Mouse (Mus musculus) stomach, embryonic 15.5 days (tissue): Measurements from ENCODE around the gene Rnf220. TPM values are rescaled to one million over a fixed set of nuclear protein-coding genes. Genes with fewer than 3 reads are reported as not detected.

ENCODE experiments used
- ATAC-seq: fragments of 200-750 bp; cut with Nextera tagmentation; 2 replicates; pipeline ENCODE4 v1.8.0; 2017; ENCODE audit warnings: low read depth, moderate number of reproducible peaks, moderate TSS enrichment; ENCODE audit not compliant: insufficient read depth, low FRiP score
- H3K27ac ChIP-seq: fragments of 300-500 bp; sonication (generic); 2 replicates; pipeline ENCODE4 v1.5.1; 2015; ENCODE audit warnings: mild to moderate bottlenecking, inconsistent platforms
- H3K27me3 ChIP-seq: fragments of 300-500 bp; sonication (generic); replicated peaks from 2 replicates; pipeline ENCODE4 v1.6.1; 2015; ENCODE audit warnings: inconsistent platforms
- H3K36me3 ChIP-seq: fragments of 300-500 bp; sonication (generic); 2 replicates; pipeline ENCODE4 v1.6.1; 2015; ENCODE audit warnings: inconsistent platforms
- H3K4me1 ChIP-seq: fragments of 300-500 bp; sonication (generic); 2 replicates; pipeline ENCODE4 v1.6.1; 2015; ENCODE audit warnings: inconsistent platforms
- H3K4me2 ChIP-seq: fragments of 300-500 bp; sonication (generic); 2 replicates; pipeline ENCODE4 v1.6.1; 2015; ENCODE audit warnings: mild to moderate bottlenecking, inconsistent platforms
- H3K4me3 ChIP-seq: fragments of 300-500 bp; sonication (generic); replicated peaks from 2 replicates; pipeline ENCODE4 v1.5.1; 2015; ENCODE audit warnings: inconsistent platforms
- H3K9ac ChIP-seq: fragments of 300-500 bp; sonication (generic); 2 replicates; pipeline ENCODE4 v1.6.1; 2015; ENCODE audit warnings: inconsistent platforms
- H3K9me3 ChIP-seq: fragments of 300-500 bp; sonication (generic); 2 replicates; pipeline ENCODE4 v1.6.1; 2016; ENCODE audit warnings: inconsistent platforms
- WGBS: fragments of 180-500 bp; shearing (Covaris S2); methylation state at CpG from one replicate; pipeline ENCODE4 v1.1.7; 2015; 5-methylcytosine and 5-hydroxymethylcytosine counted together
- polyA plus RNA-seq: library from polyadenylated mRNA; unstranded; fragments of >200 nt; fragmentation: Nextera tagmentation; extraction: Ambion mirVana; gene quantifications from 2 replicates; pipeline ENCODE4 v1.2.1, GENCODE M21; 2015

Gene Rnf220
- polyA plus RNA-seq, 1 experiment from 2014 or later, result 66.2 TPM

DNA sequence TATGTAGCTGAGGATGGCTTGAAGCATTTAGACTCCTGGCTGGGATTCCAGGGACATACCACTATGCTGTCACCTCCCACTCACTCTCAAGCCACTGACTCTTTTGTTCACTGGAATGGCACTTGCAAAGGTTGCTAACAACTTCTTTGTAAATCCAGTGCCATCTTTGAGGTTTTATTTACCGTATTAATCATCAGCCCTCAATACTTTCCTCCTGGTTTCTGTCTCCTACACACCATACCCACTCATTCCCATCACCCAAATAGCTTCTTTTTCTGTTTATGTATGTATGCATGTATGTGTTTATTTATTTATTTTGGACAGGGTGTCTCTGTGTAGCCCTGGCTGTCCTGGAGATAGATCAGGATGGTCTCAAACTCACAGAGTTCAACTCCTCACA is 245.9 kb downstream of the Rnf220 start:
- no peak overlapping the region for H3K27ac ChIP-seq
- ATAC-seq, result no peak
- H3K27me3 ChIP-seq, result no peaks in the 10 kb centered on the region
- H3K9me3 ChIP-seq, result no peaks in the 10 kb centered on the region
- no peaks in the 10 kb centered on the region for H3K36me3 ChIP-seq
- H3K4me3 ChIP-seq, result peak overlapping the region; percentile 77; the same call in 1 of the 2 replicates
- WGBS, result 86% methylated on average over 1 of the region's 1 CpGs
- H3K9ac ChIP-seq, result no peak overlapping the region
- H3K4me1 ChIP-seq, result peaks cover 22% of the 10 kb centered on the region
- peak overlapping the region; percentile 75 for H3K4me2 ChIP-seq

DNA sequence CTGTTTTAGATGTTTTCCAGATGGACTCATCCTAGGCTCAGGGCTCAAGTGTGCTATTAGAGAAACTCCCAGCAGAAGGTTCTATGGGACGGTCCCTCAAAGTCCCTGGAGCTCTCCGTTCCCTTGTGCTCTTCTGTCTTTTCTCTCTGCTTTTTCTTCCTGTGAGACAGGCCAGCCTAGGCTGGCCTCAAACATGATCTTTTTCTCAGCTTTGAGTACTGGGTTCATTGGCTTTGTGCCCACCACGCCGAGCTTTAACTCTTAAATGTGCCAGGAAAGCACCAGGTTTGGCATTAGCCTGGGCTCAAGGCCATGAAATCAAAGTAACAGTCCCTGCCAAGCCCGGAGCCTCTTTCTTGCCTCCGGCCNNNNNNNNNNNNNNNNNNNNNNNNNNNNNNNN is 256.0 kb downstream of the Rnf220 start:
- ATAC-seq, result no peak
- Histone ChIP-seq H3K27me3 (no peaks in the 10 kb centered on the region), H3K4me2 (no peak overlapping the region), H3K9ac (no peak overlapping the region), H3K36me3 (no peaks in the 10 kb centered on the region), H3K27ac (no peak overlapping the region), H3K4me1 (peaks cover 7% of the 10 kb centered on the region; the same call in 1 of the 2 replicates), H3K9me3 (no peaks in the 10 kb centered on the region), H3K4me3 (no peak overlapping the region)
- 70% methylated on average over 6 of the region's 6 CpGs for WGBS

DNA sequence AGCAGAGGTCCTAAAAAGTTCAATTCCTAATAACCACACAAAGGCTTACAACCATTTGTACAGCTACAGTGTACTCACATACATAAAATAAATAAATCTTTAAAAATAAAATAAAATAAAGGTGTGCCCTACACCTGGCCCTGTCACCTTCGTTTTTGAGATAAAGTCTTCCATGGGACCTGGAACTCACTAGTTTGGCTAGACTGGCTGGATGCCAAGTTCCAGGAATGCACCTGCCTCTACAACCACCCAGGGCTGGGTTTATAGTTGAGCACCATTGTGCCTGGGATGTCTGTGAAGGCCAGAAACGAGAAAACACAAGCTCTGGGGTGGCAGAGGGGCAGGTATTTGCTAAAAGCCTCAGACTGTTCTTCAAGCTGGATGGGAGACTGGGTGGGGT is 257.7 kb downstream of the Rnf220 start:
- H3K9ac ChIP-seq, result no peak overlapping the region
- H3K27me3 ChIP-seq, result no peaks in the 10 kb centered on the region
- peak overlapping the region; percentile 61 for H3K27ac ChIP-seq
- no peaks in the 10 kb centered on the region for H3K36me3 ChIP-seq
- WGBS, result 36% methylated on average over 2 of the region's 2 CpGs
- H3K9me3 ChIP-seq, result no peaks in the 10 kb centered on the region
- ATAC-seq, result 0 out of 2 replicates have a peak, but pooled peaks have one; percentile 50
- H3K4me3 ChIP-seq, result no peak overlapping the region
- H3K4me2 ChIP-seq, result no peak overlapping the region
- peaks cover 7% of the 10 kb centered on the region; the same call in 1 of the 2 replicates for H3K4me1 ChIP-seq

DNA sequence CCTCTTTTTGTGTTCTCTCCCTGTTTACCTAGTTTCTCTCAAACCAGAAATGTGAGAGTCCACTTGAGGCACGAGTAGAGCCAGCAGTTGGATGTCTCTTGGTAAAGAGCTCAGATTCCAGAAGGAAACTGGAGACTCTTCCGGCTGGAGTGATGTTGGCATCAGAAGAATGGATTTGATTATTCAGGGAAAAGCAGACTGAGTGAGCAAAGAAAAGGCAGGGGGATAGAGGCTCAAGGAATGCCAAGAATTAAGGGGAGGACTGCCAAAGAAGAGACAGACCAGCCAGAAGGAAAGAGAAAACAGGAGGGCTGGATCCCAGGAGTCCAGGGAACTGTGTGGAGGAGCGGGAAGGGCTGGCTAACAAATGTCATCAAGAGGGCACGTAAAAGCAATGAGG is 261.0 kb downstream of the Rnf220 start:
- Histone ChIP-seq H3K4me1 (peaks cover 7% of the 10 kb centered on the region; the same call in 1 of the 2 replicates), H3K9ac (no peak overlapping the region), H3K36me3 (no peaks in the 10 kb centered on the region), H3K27me3 (no peaks in the 10 kb centered on the region), H3K9me3 (no peaks in the 10 kb centered on the region), H3K4me2 (no peak overlapping the region), H3K27ac (no peak overlapping the region), H3K4me3 (no peak overlapping the region)
- no peak for ATAC-seq
- 43% methylated on average over 4 of the region's 4 CpGs for WGBS

DNA sequence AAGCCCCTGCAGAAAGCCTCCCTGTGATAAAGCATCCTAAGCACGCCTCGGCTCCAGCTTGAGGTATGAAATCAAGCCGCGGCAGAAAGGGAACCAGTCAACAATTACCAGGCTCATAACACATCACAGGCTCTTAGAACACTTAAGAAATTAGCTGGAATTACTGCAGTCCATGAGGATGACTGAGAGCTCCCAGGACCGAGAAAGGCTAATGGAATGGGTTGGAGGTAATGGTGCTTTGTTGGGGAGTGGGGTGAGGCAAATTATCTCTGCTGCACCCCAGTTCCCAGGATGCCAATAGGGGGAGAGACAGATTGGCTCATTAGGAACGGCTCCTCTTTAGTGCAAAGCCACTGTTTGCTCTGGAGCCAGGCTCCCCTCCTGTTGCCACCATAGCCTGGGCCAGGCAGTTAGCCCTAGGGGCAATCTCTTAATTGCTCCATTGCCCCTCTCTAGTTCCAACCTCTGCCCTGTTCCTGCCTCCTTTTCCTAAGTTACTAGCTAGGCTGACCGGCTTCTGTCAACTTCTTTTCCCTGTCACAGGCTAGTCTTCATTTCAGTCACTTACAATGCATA is 262.6 kb downstream of the Rnf220 start:
- no peak overlapping the region for H3K4me2 ChIP-seq
- no peak overlapping the region for H3K9ac ChIP-seq
- no peaks in the 10 kb centered on the region for H3K27me3 ChIP-seq
- WGBS, result 65% methylated on average over 7 of the region's 7 CpGs
- peaks cover 5% of the 10 kb centered on the region; the same call in 1 of the 2 replicates for H3K4me1 ChIP-seq
- no peaks in the 10 kb centered on the region for H3K9me3 ChIP-seq
- no peak overlapping the region for H3K4me3 ChIP-seq
- H3K36me3 ChIP-seq, result no peaks in the 10 kb centered on the region
- ATAC-seq, result no peak
- no peak overlapping the region for H3K27ac ChIP-seq

DNA sequence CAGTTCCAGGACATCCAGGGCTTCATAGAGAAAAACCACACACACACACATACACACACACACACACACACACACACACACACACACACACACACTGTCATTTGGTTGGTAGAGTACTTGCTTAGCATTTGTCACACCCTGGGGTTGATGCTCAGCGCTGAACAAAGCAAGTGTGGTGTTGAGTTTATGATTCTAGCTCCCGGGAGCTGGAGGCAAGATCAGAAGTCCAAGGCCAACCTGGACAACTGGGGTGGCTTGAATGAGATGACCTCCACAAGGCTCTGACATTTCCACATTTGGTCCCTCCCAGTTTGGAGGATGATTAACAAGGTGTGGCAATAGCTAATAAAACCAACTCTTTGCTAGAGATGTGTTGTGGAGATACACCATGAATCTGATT is 265.6 kb downstream of the Rnf220 start:
- Histone ChIP-seq H3K27ac (no peak overlapping the region), H3K4me2 (no peak overlapping the region), H3K9me3 (no peaks in the 10 kb centered on the region), H3K4me3 (no peak overlapping the region), H3K9ac (no peak overlapping the region), H3K36me3 (no peaks in the 10 kb centered on the region), H3K27me3 (no peaks in the 10 kb centered on the region), H3K4me1 (no peaks in the 10 kb centered on the region; the same call in 1 of the 2 replicates)
- WGBS, result 74% methylated on average over 2 of the region's 2 CpGs
- no peak for ATAC-seq

DNA sequence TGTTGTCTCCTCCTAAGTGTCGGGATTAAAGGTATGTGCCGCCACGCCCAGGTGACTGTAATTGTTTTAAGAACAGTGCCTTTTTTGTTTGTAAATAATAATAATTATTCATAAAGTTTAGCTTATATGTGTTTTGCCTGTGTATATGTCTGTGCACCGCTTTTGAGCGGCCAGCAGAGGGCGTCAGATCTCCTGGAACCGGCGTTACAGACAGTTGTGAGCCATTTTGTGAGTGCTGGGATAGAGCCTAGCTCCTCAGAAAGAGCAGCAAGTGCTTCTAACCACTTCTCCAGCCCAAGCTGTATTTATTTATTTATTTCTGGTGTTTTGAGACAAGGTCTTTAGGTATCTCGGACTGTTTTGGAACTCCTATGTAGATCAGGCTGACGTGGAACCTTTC is 266.5 kb downstream of the Rnf220 start:
- Histone ChIP-seq H3K36me3 (no peaks in the 10 kb centered on the region), H3K27ac (no peak overlapping the region), H3K9ac (no peak overlapping the region), H3K9me3 (no peaks in the 10 kb centered on the region), H3K4me3 (no peak overlapping the region), H3K27me3 (no peaks in the 10 kb centered on the region), H3K4me2 (no peak overlapping the region), H3K4me1 (no peaks in the 10 kb centered on the region)
- no peak for ATAC-seq
- WGBS, result 57% methylated on average over 10 of the region's 10 CpGs

DNA sequence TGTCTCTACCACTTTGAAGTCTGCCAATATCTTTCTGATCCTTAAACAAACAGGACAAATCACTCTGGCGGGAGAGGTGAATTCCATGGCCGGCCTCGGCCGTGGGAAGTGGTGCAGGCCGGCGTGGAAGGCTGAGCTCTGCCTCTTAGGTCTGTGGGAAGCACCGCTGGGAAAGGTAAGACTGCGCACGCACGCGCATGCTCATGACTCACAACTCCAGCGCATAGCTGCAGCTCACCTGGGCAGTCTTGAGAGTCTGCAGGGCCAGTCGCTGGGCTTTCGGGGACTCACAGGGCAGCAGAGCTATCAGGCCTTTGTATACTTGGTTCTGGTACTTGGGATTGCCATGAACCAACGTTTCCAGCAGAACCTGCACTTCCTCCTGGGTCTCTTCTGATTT is 267.3 kb downstream of the Rnf220 start:
- Histone ChIP-seq H3K4me2 (0 out of 2 replicates have a peak overlapping the region, but pooled peaks have one; percentile 21), H3K27me3 (no peaks in the 10 kb centered on the region), H3K9me3 (no peaks in the 10 kb centered on the region), H3K4me3 (no peak overlapping the region), H3K4me1 (no peaks in the 10 kb centered on the region), H3K27ac (no peak overlapping the region), H3K9ac (no peak overlapping the region), H3K36me3 (no peaks in the 10 kb centered on the region)
- 51% methylated on average over 15 of the region's 15 CpGs for WGBS
- 0 out of 2 replicates have a peak, but pooled peaks have one; percentile 24 for ATAC-seq

DNA sequence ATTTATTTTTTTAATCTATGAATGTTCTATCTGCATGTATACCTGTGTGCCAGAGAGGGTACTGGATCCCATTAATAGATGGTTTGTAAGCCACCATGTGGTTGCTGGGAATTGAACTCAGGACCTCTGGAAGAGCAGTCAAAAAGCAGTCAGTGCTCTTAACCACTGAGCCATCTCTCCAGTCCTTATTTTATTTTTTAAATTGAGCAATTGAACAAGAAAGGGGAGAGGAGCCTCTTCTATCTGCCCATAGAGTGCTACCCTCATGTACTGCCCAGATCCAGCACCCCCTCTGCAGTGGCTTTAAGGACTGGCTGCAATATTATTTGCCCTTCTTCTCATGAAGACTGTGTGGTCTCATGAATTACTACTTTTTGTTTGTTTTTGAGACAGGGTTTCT is 271.6 kb downstream of the Rnf220 start:
- Histone ChIP-seq H3K4me3 (no peak overlapping the region), H3K36me3 (no peaks in the 10 kb centered on the region), H3K4me1 (no peaks in the 10 kb centered on the region), H3K27ac (no peak overlapping the region), H3K4me2 (no peak overlapping the region), H3K9ac (no peak overlapping the region), H3K27me3 (no peaks in the 10 kb centered on the region), H3K9me3 (no peaks in the 10 kb centered on the region)
- ATAC-seq, result no peak

DNA sequence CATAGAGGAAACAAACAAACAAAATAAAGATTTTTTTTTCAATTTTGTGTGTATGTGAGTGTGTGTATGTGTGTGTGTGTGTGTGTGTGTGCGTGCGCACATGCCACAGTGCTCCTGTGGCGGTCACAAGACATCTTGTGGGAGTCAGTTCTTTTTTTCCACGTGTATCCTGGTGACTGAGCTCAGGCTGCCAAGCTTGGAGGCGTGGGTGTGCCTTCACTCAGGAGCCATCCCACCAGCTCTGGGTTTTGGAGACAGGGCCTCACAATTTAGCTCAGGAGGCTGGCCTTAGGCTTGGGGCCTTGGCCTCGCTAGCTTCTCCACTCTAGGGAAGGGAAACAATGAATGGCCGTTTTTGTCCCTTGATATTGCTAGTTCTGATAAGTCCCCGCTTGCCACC is 272.7 kb downstream of the Rnf220 start:
- Histone ChIP-seq H3K4me2 (no peak overlapping the region), H3K9me3 (no peaks in the 10 kb centered on the region), H3K4me1 (no peaks in the 10 kb centered on the region), H3K9ac (no peak overlapping the region), H3K36me3 (no peaks in the 10 kb centered on the region), H3K27ac (no peak overlapping the region), H3K4me3 (no peak overlapping the region), H3K27me3 (no peaks in the 10 kb centered on the region)
- no peak for ATAC-seq
- WGBS, result 63% methylated on average over 8 of the region's 8 CpGs

DNA sequence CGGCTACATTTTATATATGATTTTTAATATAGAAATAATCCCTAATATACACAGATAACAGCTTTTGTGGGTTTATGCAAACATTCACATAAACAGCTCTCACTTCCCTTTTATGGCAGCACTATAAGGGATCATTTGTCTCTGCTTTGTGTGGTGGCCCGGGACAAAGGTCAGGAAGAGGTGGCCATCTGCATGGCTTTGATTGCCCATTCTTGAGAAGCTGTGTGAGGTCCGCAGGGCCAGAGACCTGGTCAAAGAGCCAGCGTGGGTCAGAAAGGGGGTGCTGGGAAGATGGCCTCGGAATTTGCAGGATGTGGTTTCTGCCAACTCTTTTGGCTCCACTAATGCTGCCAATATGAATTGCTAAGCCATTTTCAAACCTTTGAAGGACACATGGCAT is 273.9 kb downstream of the Rnf220 start:
- no peaks in the 10 kb centered on the region for H3K27me3 ChIP-seq
- WGBS, result 38% methylated on average over 5 of the region's 5 CpGs
- no peaks in the 10 kb centered on the region for H3K9me3 ChIP-seq
- no peak overlapping the region for H3K4me2 ChIP-seq
- H3K4me1 ChIP-seq, result no peaks in the 10 kb centered on the region
- H3K36me3 ChIP-seq, result no peaks in the 10 kb centered on the region
- no peak; the same call in 1 of the 2 replicates for ATAC-seq
- no peak overlapping the region for H3K27ac ChIP-seq
- H3K4me3 ChIP-seq, result no peak overlapping the region
- H3K9ac ChIP-seq, result no peak overlapping the region

DNA sequence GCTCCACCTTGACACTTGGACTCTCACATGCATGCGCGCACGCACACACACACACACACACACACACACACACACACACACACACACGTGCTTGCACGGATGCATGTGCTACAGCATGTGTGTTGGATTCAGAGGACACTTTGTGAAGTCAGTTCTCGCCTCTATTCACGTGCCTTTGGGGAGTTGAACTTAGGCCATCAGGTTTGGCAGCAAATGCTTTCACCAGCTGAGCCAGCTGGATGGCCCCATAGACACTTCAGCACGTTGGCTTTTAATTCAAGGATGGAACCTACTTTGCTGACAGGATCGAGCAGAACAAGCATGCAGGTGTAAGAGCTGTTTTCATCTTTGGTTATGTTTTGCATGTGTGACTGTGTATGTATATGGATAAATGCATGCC is 275.0 kb downstream of the Rnf220 start:
- 87% methylated on average over 9 of the region's 9 CpGs for WGBS
- Histone ChIP-seq H3K27ac (no peak overlapping the region), H3K36me3 (no peaks in the 10 kb centered on the region), H3K9me3 (no peaks in the 10 kb centered on the region), H3K9ac (no peak overlapping the region), H3K4me3 (no peak overlapping the region), H3K4me1 (no peaks in the 10 kb centered on the region), H3K4me2 (no peak overlapping the region), H3K27me3 (no peaks in the 10 kb centered on the region)
- ATAC-seq, result no peak
